ENCODE assay signal across 8 mouse cellular contexts in genomic region chr10:128096313-128096692, GRCm38 (mm10). TPM values are rescaled to one million over a fixed set of nuclear protein-coding genes. Genes with fewer than 3 reads are reported as not detected.
DNase-seq lines count a peak whose midpoint lies in the region; ATAC-seq and TF ChIP-seq lines count a peak whose summit lies in the region.

No protein-coding gene starts in this region.

- peak overlapping the region; percentile 63 for H3K4me3 ChIP-seq in heart, embryonic 11.5 days (ENCODE audit: low read depth, low read length)
- H3K4me3 ChIP-seq in E14TG2a.4 (replicated peaks; ENCODE audit: low read length): peak overlapping the region; percentile 98
- peak overlapping the region; percentile 96 for H3K4me3 ChIP-seq in forebrain, embryonic 15.5 days
- peak overlapping the region; percentile 49 to 88 for H3K4me3 ChIP-seq in liver, embryonic 14.5 days (ENCODE audit: insufficient read depth in 1 of 2, low read depth in 2 of 2, low read length in 2 of 2)

- 26% methylated on average over 4 of the region's 4 CpGs for WGBS in heart, embryonic 11.5 days (ENCODE audit: insufficient replicate concordance)
- WGBS in forebrain, embryonic 15.5 days: 19% methylated on average over 4 of the region's 4 CpGs
- 14% methylated on average over 4 of the region's 4 CpGs for WGBS in liver, embryonic 14.5 days (ENCODE audit: insufficient replicate concordance)

- no peak for DNase-seq in heart, postnatal 36 days
- no peak for DNase-seq in liver, embryonic 14.5 days (ENCODE audit: low read depth in 3 of 3, low spot score in 3 of 3)
- no peak for DNase-seq in urinary bladder, postnatal 10 days (ENCODE audit: low spot score)
- DNase-seq in Muller cell, postnatal 12 days (ENCODE audit: inconsistent ontology term): no peak
- no peak for DNase-seq in adrenal gland, postnatal 14 days

- H3K9ac ChIP-seq in heart, embryonic 11.5 days (ENCODE audit: low read depth, low read length): peak overlapping the region; percentile 6; the same call in 1 of the 2 replicates
- H3K9ac ChIP-seq in forebrain, embryonic 15.5 days (replicated peaks): no peak overlapping the region
- peak overlapping the region; percentile 43; the same call in 1 of the 2 replicates for H3K9ac ChIP-seq in liver, embryonic 14.5 days (replicated peaks)

- H3K36me3 ChIP-seq in heart, embryonic 11.5 days (ENCODE audit: control insufficient read depth, insufficient read depth, low read length): no peaks in the 10 kb centered on the region; the same call in 1 of the 2 replicates
- peaks cover 6% of the 10 kb centered on the region for H3K36me3 ChIP-seq in E14TG2a.4 (ENCODE audit: insufficient read depth, low read length)
- no peaks in the 10 kb centered on the region for H3K36me3 ChIP-seq in forebrain, embryonic 15.5 days
- H3K36me3 ChIP-seq in liver, embryonic 14.5 days (replicated peaks; ENCODE audit: control insufficient read depth, insufficient read depth, low read depth): no peaks in the 10 kb centered on the region; the same call in 1 of the 2 replicates

- H3K27ac ChIP-seq in heart, embryonic 11.5 days (ENCODE audit: low read depth, low read length): no peak overlapping the region
- H3K27ac ChIP-seq in forebrain, embryonic 15.5 days (replicated peaks): no peak overlapping the region
- peak overlapping the region; percentile 50 for H3K27ac ChIP-seq in liver, embryonic 14.5 days

- H3K27me3 ChIP-seq in heart, embryonic 11.5 days (ENCODE audit: control insufficient read depth, insufficient read depth, low read length): no peaks in the 10 kb centered on the region
- no peaks in the 10 kb centered on the region for H3K27me3 ChIP-seq in E14TG2a.4 (ENCODE audit: insufficient read depth, low read length)
- no peaks in the 10 kb centered on the region for H3K27me3 ChIP-seq in forebrain, embryonic 15.5 days
- no peaks in the 10 kb centered on the region for H3K27me3 ChIP-seq in liver, embryonic 14.5 days (ENCODE audit: control insufficient read depth, insufficient read depth, low read length)

- no peak for TF ChIP-seq CTCF in E14TG2a.4 (conservative IDR thresholded peaks at IDR 0.05; ENCODE audit: low read length)
- no peak for TF ChIP-seq CTCF in liver, embryonic 14.5 days (IDR thresholded peaks at IDR 0.05; ENCODE audit: low read depth)

- intact Hi-C loops in heart, postnatal 36 days (cut with DNase I): no loop called here

- H3K4me1 ChIP-seq in heart, embryonic 11.5 days (ENCODE audit: control insufficient read depth, insufficient read depth, low read length): peaks cover 37% of the 10 kb centered on the region
- peaks cover 71% of the 10 kb centered on the region for H3K4me1 ChIP-seq in E14TG2a.4 (replicated peaks; ENCODE audit: low read depth, low read length)
- peaks cover 51% of the 10 kb centered on the region for H3K4me1 ChIP-seq in forebrain, embryonic 15.5 days
- H3K4me1 ChIP-seq in liver, embryonic 14.5 days (replicated peaks; ENCODE audit: control insufficient read depth in 2 of 2, insufficient read depth in 2 of 2, low read length in 1 of 2): peaks cover 38 to 40% of the 10 kb centered on the region in 2 experiments

- ATAC-seq in heart, embryonic 11.5 days (replicated peaks; ENCODE audit: insufficient number of reproducible peaks, low FRiP score, low TSS enrichment): no peak
- no peak for ATAC-seq in forebrain, embryonic 15.5 days (replicated peaks)
- no peak for ATAC-seq in liver, embryonic 14.5 days (ENCODE audit: insufficient read depth)

- H3K4me2 ChIP-seq in heart, embryonic 11.5 days: peak overlapping the region; percentile 91
- 0 out of 2 replicates have a peak overlapping the region, but pooled peaks have one; percentile 10 for H3K4me2 ChIP-seq in forebrain, embryonic 15.5 days (replicated peaks)
- peak overlapping the region; percentile 88 for H3K4me2 ChIP-seq in liver, embryonic 14.5 days (ENCODE audit: low read depth)

- TF ChIP-seq EP300 in liver, embryonic 14.5 days (IDR thresholded peaks at IDR 0.05; ENCODE audit: low read depth): no peak

- H3K9me3 ChIP-seq in heart, embryonic 11.5 days (replicated peaks; ENCODE audit: control insufficient read depth, low read length): no peaks in the 10 kb centered on the region
- no peaks in the 10 kb centered on the region for H3K9me3 ChIP-seq in E14TG2a.4 (ENCODE audit: low read length)
- no peaks in the 10 kb centered on the region for H3K9me3 ChIP-seq in forebrain, embryonic 15.5 days
- no peaks in the 10 kb centered on the region for H3K9me3 ChIP-seq in liver, embryonic 14.5 days (ENCODE audit: control insufficient read depth, low read length)

RNA-seq across cellular contexts. Expression of gene Baz2a, which starts 4.9 kb away (rescaled TPM):
- polyA plus RNA-seq in heart, embryonic 11.5 days (2014; fragmentation: Nextera tagmentation; extraction: Ambion mirVana): 10.9 and 21.7 TPM in 2 replicates
- 10 to 100 TPM; 23.8 TPM for total RNA-seq in heart, postnatal 36 days (2021)
- polyA plus RNA-seq in forebrain, embryonic 15.5 days (2015; fragmentation: Nextera tagmentation; extraction: Ambion mirVana): 9.1 and 9.8 TPM in 2 replicates
- polyA plus RNA-seq in liver, embryonic 14.5 days (2012; rRNA removed): 9.5 TPM in 2 replicates
- 9.1 and 10.3 TPM in 2 replicates for polyA plus RNA-seq in liver, embryonic 14.5 days (2014; fragmentation: Nextera tagmentation; extraction: Ambion mirVana)
- 44.3 and 51.5 TPM in 2 replicates for total RNA-seq in adrenal gland, postnatal 14 days (2021)

RNA-seq across cellular contexts. Expression of gene Atp5b, which starts 13.2 kb away (rescaled TPM):
- polyA plus RNA-seq in heart, embryonic 11.5 days (2014; fragmentation: Nextera tagmentation; extraction: Ambion mirVana): 4,523 and 4,948 TPM in 2 replicates
- total RNA-seq in heart, postnatal 36 days (2021): 1,000 to 10,000 TPM; 9,026 to 9,193 TPM
- polyA plus RNA-seq in forebrain, embryonic 15.5 days (2015; fragmentation: Nextera tagmentation; extraction: Ambion mirVana): 2,026 and 2,088 TPM in 2 replicates
- polyA plus RNA-seq in liver, embryonic 14.5 days (2012; rRNA removed): 910 and 999 TPM in 2 replicates
- polyA plus RNA-seq in liver, embryonic 14.5 days (2014; fragmentation: Nextera tagmentation; extraction: Ambion mirVana): 1,823 and 1,877 TPM in 2 replicates
- total RNA-seq in adrenal gland, postnatal 14 days (2021): 4,143 and 4,276 TPM in 2 replicates

RNA-seq across cellular contexts. Expression of gene Ptges3, which starts 37.5 kb away (rescaled TPM):
- polyA plus RNA-seq in heart, embryonic 11.5 days (2014; fragmentation: Nextera tagmentation; extraction: Ambion mirVana): 354 and 377 TPM in 2 replicates
- total RNA-seq in heart, postnatal 36 days (2021): 10 to 100 TPM; 80.7 to 90.5 TPM
- polyA plus RNA-seq in forebrain, embryonic 15.5 days (2015; fragmentation: Nextera tagmentation; extraction: Ambion mirVana): 430 and 444 TPM in 2 replicates
- 20.9 and 40.1 TPM in 2 replicates for polyA plus RNA-seq in liver, embryonic 14.5 days (2012; rRNA removed)
- 233 and 244 TPM in 2 replicates for polyA plus RNA-seq in liver, embryonic 14.5 days (2014; fragmentation: Nextera tagmentation; extraction: Ambion mirVana)
- 157 and 172 TPM in 2 replicates for total RNA-seq in adrenal gland, postnatal 14 days (2021)

Comparison
In these comparisons a context has a peak if more than half of its experiments do, and no peak if none do; other contexts are left out.
1. H3K4me2 ChIP-seq: peak in every context shown above with its lines; median percentile 91 in heart, embryonic 11.5 days; 88 in liver, embryonic 14.5 days; 10 in forebrain, embryonic 15.5 days.